Mouse (Mus musculus) lung, postnatal 4 days (tissue): ENCODE results near the gene Abhd12.
A peak's percentile ranks its signal among the peaks of the same experiment; 100 is the strongest.
"Not testable (repeated sequence)": the region's sequence is repeated elsewhere in the genome, so short reads cannot be mapped to it uniquely, and the experiment has no call there.

Source experiments
- DNase-seq, 2 experiments: peaks; one replicate each; pipeline ENCODE4 v3.0.0; 2021

Abhd12 gene

DNA sequence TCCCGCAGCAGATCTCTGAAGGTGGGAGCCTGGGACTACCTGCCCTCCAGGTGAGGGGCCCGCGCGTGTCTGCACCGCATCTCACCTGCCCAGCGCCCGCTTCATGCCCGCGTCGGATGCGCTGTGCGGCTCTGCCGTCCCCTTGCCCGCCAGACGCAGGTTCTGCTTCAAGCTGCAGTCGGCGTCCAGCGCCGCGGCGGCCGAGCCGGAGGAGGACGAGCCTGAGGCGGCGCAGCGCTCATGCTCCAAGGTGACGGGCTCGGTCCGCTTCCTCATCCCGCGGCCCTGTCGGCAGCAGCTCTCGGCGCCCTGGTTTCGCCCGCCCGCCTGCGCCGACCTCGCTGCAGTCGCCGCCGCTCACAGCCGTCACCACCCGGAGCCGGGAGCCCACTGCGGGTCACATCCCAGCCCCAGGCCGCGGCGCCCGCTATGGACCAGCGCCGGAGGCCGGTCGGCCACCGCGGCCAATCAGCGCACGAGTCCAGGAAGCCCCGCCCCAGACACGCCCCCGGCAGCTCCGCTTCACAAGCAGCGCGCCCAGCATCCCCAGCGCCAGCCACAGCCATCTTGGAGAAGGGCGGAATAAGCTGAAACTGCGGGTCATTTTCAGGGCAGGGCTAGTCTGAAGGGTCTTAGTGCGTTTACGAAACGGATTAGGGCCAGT lies at the start of gene Abhd12:
Gene Abhd12, minus strand, starts transcription at position 470 of the 664 bp plus-strand sequence.
- DNase-seq: peak; percentile 99

DNA sequence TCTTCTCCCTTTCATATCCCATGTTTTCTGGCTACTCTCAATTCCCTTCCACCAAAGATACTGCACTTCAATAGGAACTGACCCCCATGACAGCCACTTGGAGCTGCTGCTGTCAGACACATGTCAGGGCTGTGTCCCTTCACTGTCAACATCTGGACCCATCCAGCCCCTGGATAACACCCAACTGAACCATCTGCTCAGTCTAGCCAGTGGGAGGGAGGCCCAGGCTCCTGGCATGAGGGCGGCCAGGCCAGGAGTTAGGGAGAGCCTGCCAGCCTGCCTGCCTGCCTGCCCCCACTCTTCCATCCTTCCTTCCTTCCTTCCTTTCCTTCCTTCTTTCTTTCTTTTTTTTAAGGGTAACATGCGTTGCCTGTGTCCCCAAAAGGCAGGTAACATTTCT lies 46.7 kb upstream of the Abhd12 start:
- DNase-seq: no peak

DNA sequence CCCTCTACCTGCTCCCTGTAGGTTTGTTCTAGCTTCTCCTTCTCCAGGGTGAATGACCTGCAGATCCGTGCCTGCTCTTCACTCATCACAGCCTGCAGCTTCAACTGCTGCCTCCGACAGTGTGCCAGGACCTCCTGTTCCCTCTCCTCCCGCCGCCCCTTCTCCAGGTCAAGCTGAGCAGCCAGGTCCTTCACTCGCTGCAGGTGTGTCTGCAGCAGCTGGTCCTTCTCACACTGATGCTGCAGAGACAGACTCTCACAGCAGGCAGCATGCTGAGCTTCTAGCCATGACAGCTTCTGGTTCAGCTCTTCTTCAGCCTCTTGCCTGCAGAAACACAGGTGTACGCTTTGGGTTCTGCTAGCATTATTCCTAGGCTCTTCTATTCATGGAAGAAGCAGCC lies 45.5 kb upstream of the Abhd12 start:
- no peak for DNase-seq

DNA sequence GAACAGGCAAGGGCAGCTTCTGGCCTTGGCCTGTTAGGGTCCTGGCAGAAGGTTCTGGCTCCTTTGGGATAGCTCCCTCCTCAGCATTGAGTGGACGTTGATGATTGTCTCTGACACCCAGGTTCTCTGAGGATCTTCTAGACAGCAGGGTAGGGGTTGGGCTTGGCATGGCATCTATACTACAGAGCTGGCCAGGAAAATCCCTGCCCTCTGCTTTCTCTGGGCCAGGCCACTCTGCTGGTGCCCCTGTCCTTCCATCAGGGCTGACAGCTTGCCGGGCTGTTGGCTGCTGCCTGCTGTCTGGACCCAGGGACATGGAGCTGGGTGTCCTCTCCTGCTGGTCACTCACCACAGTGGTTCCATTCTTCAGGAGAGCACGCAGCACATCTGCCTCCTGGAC lies 45.1 kb upstream of the Abhd12 start:
- DNase-seq: no peak

DNA sequence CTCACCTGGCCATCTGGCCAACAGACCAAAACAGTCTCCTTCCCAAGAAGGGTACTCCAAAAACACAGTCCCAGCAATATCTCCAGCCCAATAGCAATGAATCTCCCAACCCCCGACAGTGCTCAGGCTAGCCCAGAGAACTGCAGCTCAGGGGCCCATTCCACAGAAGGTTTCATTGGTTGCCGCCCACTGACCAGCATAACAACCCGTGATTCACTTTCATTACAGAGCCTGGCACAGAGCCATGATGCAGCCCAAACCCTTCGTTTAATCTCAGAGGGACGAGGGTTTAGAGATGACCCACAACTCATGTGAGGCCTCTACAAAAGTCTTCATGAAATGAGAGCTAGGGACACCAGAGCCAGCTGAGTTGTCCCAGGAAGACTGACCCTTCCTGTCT lies 44.2 kb upstream of the Abhd12 start:
- no peak for DNase-seq

DNA sequence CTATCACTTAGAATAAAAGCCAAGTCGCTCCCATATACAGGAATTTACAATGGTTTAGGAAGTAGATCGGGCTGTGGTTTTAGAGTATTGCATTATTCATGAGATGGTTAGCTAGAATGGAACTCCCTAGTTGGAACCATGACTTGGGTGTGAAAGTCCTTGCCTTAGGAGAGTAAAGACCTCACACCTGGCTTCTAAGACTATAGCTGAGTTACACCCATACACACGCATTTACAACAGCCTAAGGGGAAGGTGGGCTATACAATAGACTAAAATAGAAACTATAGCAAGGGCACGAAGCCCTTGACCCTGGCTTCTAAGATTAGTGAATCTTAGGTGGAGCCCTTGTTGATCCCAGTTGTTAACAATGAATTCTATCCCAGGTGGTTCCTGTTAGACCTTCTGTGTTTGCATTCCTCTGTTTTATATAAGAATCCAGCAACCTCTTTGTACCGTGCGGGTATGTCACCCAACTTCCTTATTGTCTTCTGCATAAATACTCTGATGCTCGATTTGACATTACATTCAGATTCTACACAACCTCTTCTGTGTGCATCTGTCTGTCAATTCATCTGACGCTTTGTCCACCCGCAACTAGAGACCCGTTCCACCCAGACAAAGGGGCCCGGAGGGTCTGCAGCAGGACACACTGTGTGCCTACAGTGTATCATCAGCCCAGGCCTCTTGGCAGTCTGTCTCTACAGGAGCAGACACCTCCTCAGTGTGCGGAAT lies 43.5 kb upstream of the Abhd12 start:
- not testable (repeated sequence) for DNase-seq

DNA sequence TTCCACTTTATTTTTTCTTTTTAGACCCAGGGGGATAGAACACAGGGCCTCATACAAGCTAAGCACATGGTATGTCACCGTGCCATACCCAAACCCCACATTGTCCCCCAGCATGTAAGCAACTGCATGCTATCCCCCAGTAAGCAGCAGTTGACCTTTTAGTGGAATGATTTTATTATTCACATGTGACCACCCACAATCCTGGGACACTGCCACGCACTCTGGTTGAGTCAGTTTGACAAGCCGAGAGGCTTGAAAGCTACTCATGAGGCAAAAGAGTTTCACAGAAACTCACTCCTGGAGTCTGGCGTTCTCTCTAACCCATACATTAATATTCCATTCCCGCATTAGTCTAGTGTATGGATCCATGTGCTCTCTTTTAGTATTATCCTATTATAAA lies 42.8 kb upstream of the Abhd12 start:
- DNase-seq: not testable (repeated sequence)

DNA sequence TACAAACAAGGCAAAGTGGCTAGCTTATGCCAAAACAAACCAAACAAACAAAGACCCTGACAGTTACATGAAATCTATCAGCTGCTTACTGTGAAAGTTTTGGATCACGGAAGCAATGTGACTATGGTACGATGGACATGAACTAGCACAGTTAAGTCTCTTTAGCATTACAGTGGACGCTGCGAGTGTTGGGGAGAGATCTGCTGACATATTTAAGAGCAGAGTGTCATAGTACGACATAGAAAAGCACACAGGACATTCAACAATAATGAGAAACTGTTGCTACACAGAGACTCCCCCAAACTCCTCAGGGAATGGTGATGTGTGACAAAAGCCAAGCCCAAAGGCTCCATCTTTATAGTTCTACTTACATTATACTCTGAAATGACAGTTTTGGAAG lies 39.5 kb upstream of the Abhd12 start:
- DNase-seq: no peak

DNA sequence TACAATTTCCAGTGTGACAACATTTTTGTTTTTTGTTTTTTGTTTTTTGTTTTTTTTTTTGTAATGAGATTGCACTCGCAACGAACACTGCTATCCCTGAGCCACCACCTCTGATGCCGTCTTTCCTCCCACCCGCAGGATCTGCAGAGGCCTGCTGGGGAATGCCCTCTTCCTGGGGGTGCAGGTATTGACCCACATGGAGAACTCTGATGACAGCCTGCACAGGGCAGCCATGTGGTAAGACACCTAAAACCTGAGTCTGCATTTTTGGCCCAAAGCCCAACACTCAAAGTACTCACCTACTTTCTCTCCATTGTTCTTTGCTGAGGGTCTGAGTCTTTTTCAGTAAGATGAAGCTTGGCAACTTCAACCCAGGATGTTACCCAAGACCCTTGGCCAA lies 30.1 kb upstream of the Abhd12 start:
- no peak for DNase-seq

DNA sequence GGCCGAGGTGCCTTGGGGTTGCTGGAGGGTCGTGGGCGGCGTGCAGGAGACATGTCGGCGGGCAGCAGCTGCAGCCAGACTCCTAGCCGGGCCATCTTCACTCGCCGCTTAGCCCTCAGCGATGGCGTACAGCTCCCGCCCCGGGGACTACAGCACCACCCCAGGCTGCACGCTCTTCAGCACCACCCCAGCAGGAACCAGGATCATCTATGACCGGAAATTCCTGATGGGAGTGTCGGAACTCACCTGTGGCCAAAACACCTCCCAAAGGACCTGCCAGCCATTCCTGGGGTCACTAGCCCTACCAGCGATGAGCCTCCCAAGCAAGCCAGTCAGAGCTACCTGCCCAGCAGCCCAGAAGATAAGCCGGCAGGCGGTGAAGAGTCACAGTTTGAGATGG lies 28.9 kb upstream of the Abhd12 start:
- no peak for DNase-seq

DNA sequence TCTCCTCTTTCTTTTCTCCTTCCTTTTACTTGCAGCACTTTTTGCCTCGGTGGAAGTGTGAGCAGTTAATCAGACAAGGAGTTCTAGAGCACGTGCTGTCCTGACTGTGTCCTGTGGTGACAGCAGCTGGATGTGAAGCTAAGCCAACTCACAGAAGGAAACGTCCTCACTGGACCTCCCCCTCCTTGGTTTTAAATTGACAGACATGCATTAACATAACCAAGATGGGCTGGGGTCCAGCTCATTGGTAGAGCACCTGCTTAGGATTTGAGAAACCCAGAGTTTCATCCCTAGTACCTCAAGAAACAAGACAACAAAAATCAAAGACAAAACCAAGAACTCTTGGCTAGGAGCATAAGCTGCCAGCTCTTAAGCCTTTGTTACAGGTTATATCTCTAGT lies 26.3 kb upstream of the Abhd12 start:
- no peak for DNase-seq

DNA sequence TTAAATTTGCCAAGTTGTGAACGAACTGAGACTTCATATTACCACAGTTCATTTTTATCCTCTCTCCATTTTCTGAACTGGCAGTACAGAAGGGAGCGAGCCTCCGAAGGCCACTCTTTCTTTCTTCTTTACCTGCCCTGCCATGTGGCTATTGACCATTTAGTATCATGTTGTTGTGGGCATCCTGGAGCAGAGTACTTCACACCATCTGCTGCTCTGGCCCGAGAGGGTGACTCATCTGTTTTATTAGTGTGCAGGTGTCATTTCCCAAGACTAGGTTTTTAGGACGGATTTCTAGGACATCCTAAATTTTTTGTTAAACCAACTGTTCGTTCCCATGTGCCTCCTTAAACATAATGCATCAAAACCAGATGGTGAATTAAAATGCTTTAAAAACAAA lies 24.6 kb upstream of the Abhd12 start:
- no peak for DNase-seq

DNA sequence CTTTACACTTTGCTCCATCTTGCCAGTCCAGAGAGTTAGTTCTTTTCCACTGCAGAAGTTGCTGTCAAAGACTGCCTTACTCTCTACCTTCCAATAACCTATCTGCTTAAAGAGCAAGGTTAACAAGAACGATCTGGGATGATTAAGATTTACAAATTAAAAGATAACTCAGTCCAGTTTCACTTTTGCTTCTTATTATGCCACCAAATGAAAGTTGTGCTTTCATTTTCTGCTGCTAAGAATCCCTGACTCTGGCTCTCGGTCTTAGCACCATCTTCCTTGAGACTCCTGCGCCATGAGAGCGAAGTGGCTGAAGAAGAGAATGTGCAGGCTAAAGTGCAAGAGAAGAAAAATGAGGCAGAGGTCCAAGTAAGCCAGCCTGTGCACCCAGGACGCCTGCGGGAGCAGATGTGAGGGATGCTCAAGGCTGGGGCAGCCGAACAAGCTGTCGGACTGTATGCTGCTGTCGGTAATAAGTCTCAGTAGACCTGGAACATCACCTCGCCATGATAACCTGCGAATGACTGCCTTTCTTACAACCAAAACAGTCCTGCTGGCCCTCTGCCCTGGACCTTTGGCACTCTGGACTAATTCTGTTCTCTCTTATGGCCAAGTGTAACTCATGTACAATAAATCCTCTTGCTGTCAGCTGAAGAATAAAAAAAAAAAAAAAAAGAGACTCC lies 22.6 kb upstream of the Abhd12 start:
- DNase-seq: no peak

DNA sequence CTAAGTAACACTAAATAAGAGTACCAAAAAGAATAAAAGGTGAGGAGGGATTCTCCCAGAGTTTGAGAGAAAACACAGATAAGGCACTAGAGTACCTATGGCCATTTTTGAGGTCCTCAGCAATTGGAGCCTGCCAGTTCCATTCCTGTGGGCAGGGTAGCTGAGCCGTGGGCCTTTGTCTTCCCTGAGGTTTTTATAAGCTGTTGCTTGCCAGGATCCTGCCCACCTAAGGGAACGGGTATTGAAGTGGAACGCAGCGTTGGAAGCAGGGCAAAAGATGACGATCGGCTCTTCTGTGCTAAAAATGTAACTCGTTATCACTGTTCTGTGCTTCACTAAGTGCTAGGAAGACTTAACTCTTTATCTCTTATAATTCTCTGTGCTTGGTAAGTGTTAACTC lies 19.0 kb upstream of the Abhd12 start:
- DNase-seq: no peak

DNA sequence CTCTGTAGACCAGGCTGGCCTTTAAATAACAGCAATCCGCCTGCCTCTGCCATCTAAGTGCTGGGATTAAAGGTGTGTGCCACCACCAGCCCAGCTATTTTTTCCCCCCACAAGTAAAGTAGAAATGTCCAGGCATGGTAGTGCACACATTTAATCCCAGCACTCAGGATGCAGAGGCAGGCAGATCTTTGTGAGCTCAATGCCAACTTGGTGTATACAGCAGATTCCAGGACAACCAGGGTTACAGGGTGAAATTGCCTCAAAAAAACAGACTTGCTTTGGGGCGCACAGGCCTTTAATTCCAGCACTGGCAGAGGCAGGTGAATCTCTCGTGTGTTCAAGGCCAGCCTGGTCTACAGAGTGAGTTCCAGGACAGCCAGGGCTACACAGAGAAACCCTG lies 18.5 kb upstream of the Abhd12 start:
- no peak for DNase-seq

DNA sequence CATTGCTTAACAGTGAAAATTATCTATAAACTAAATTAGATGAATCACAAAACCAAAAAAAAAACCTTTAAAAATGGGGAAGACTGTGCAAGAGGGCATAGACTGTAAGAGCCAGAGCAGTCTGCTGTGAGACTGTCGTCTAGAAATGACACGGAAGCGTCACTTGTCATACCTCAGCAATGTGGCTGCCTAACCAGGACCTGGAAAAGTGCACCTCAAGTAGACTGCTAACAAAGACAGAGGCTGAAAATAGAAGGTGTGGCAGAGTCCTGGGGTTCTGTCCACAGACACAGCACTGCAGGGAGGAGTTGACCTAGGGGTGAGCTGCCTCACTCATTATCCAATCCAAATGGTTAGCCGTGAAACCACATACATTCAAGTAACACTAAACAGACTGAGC lies 17.6 kb upstream of the Abhd12 start:
- no peak for DNase-seq

DNA sequence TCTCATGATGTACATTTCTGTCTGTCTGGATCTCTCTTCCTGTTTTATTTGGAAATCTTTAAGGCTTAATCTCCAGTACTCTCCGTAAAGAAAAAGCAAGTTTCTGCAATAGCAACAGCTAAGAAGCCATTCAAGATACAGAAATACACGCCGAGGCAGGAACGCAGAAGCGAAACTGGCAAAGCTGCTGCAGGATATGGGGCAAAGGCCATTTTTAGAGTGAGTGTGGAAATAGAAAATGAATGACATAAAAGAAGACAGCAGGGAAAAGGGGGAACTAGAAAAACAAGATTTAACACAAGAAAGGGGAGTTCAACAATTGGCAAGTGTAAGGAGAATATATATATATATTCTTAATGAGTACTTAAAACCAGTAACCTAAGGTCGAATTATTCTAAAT lies 17.2 kb upstream of the Abhd12 start:
- peak in 1 of 2 experiments; percentile 10 for DNase-seq

DNA sequence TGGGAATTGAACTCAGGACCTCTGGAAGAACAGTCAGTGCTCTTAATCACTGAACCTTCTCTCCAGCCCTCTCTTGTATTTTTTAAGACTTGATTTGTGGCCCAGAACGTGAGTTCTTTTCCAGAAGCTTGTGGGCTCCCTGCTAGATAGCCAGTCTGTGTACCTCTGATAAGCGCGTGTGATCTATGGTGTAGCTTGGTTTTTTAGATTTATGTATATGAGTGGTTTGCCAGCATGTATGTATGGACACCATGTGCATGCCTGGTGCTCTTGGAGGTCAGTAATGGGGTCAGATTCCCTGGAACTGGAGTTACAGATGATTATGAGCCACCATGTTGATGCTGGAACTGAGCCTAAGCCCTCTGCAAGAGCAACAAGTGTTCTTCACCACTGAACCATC lies 16.0 kb upstream of the Abhd12 start:
- DNase-seq: no peak

DNA sequence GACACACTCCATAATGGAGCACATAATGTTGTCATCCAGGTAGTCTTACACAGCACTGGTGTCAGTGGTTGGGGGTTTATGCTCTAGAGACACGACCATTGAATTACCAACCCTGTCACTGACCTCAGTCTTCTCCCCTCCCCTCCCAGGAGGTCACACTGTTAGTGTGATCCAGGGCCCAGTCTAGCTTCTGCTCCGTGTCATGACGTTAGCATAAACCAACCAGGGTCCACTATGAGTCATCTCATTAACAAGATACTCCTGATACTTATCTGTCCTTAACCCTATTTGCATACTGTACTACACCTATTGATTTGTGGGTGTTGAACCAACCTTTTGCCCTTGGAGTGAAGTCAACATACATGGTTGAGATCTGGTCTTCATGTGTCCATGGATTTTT lies 14.2 kb upstream of the Abhd12 start:
- no peak for DNase-seq

DNA sequence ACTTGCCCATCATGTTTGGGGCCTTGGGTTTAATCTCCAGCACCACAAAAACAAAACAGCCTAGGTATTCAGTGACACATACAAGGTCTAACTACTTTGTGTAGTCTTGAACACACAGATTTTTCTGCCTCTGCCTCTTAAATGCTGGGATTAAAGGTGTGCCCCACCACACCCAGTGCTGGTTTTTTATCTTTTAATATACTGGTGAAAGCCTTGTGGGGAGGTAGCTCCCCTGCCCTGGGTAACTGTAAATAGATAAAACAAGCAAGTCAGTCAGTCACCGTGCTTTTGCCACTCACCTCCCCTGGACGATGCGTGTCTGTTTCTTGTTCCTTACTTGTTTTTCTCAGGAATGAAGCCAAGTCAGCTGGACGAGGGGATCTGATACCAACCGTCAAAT lies 11.2 kb upstream of the Abhd12 start:
- DNase-seq: no peak

DNA sequence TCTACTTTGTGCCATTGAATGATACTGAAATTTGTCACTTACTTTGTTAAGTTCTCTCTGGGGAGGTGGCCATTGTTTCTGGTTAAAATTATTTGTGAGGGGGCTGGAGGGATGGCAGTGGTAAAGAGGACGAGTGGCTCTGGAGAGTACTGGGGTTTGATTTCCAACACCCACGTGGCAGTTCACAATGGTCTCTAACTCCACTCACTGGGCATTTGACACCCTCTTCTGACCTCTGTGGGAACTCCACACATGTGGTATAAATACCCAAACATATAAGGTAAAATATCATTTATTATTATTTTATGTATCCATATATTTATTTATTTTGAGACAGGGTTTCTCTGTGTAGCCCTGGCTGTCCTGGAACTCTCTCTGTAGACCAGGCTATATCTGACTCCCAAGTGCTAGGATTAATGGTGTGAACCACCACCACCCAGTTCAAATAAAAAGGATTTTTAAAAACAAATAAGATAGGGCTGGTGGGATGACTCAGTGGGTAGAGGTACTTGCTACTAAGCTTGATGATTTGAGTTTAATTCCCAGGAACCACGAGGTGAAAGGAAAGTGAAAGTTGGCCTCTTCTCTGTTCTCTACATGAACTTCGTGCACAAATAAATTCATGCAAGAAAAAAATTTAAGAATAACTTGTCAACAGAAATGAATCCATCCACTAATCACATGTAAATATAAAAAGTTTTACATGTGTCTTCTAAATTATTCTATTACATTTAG lies 10.4 kb upstream of the Abhd12 start:
- no peak for DNase-seq

DNA sequence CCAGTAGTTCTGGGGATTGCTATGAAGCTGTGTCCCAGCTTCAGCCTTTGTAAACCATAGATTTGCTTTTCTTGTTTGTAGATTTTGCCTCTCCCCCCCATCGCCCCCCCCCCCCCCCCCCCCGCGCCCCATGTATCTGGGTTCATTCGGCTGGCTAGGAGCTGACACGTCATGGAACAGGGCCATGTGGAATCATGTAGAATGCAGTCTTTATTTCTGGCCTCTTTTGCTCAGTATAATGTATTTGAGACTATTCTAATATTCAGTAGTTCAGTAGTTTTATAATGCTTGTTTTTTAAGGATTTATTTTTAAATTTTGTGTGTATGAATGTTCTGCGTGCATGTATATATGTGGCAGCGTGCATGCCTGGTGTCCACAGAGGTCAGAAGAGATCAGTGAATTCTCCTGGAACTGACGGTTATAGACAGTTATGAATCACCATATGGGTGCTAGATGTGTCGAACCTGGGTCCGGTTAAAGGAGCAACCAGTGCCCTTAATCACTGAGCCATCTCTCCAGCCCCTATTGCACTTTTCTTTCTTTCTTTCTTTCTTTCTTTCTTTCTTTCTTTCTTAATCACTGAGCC lies 5.8 kb upstream of the Abhd12 start:
- DNase-seq: no peak

DNA sequence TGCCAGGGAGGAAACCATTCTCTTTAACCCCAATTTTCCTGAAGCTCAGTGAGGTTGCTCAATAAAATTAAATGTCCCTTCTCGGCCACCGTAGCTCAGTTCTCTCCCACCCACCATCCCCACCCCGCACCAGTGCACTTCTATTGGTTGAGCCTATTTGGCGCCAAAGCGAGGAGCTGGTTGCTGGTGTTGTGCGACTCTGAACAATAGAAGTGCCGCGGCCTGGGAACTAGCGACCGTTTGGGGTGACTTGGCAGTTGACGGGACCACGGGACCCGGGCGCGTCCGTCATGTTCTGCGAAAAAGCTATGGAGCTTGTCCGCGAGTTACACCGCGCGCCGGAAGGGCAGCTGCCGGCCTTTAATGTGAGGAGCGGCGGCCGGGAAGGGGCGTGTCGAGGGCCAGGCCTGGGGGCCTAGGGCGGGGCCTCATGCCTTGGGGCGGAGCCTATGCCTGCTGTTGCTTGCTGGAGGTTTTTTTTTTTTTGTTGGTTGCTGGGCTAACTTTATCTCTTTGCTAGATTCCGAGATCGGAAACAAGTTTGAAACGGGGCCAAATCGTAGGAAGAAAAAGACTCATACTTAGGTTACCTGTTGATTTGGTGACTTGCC lies 5.0 kb upstream of the Abhd12 start:
- DNase-seq: peak; percentile 96 to 97
